Mouse (Mus musculus): ENCODE measurements around the gene Igsf21.

Igsf21 gene

GRCm38 (mm10) chr4:140246180-140247005 lies at the start of gene Igsf21:
Igsf21 (minus strand) TSS chr4:140246784.
- DNase-seq: no peak

DNA sequence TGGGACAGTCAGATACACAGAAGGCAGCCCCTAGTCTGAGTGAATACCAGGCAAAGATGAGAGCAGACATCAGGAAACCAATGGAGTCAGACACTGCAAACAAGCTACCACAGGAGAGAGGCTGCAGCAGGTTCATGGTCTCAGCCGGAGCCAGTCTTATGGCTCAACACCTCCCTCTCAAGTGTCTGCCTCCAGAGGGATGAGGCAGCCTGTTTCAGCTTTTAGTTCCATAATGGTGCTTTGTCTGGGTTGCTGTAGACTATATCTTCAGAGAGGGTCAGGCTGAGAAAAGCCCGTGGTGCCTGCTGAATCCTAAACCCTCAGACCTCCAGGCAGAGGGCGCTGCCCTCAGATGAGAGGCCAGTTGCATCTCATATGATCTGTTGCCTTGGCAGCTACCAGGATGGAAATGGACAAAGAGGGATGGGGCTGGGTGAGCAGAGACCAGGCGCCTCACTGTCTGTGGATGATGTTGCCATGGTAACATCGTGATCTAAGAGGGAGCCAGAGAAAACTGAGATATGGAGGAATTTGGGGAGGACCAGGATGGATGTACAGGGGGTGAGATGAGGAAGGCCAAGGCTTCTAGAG lies 39.2 kb upstream of the Igsf21 start:
- no peak for DNase-seq

DNA sequence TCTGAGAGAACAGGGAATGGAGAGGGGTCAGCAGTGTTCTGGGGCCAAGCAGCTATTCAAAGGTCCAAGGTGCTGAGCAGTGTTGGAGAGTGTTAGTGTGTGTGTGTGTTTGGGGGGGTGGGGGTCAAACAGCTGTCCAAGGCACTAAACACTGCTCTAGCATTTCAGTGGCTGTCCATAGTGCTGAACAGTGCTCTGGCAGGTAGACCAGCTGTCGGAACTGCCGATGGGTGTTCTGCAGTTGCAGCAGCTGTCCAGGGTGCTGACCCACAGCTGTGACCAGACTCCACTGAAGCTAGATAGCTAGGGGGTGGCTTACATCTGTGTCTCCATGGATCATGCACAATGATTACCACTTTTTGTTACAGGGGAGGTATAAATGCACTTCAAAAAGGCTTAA lies 36.8 kb upstream of the Igsf21 start:
- peak; percentile 42 for DNase-seq

GRCm38 (mm10) chr4:140278269-140278668 lies 31.7 kb upstream of the Igsf21 start:
- no peak for DNase-seq

DNA sequence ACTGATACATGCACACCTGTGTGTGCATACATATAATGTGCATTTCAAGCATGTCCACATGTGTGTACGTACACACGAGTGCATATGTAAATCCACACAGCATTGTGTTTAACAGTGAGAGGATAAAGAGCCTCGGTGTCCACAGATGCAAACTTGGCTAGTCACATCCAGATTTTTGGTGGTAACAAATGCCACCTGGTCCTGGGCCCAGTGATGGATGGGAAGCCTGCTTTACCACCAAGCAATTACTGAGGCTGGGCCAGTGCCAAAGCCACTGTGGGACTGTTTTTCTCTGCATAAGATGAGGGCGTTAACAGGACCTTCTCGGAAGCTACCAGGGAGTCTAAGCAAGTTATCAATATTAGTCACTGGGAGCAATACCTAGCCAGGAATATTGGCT lies 25.3 kb upstream of the Igsf21 start:
- no peak for DNase-seq

DNA sequence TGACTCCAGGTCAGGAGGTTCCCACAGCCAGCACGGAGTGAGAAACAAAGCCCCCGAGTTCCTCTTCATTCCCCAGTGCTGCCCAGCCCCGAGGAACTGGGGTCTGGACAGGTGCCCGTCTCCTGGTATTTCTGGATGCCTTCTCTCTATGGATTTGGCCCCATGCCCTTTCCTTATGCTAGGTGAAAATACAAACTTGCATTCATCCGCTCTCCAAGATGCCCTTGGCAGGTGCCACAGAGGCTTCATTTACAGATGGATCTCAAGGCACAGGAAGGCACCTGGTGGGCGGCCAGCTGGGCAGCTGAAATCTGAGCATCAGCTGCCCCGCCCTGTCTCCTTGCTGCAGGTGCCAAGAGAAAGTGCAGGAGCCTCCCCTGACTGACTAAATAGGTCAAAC lies 23.9 kb upstream of the Igsf21 start:
- no peak for DNase-seq

DNA sequence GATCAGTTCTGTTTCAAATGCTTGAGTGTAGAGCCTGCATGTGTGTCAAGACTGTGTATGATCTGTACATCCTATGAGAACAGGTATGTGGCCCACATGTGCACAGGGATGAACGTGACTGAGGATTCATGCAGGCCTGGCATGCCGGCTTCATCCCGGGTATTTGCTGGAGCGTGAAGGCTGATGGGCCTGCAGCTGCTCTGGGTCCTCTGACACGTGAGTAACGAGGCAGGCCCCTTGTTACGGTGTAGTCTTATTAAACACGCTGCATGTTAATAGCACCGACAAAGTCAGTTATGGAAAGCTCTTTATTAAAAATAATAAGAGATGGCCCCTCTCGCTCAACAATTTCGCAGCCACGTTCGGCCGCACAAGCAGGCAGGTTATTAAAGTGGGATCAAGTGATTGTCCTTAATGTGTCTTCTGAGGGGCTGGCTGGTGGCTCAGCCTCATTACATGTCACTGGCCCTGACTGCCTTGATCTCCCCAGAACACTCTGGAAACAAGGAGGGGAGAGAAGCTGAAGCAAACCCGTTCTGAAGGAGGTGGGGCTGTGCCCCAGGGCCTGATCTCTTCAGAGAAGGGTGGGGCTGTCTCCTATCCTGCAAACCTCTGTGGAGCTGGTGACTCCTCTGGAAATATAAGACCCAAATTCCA lies 22.7 kb upstream of the Igsf21 start:
- DNase-seq: no peak

GRCm38 (mm10) chr4:140267835-140268234 lies 21.3 kb upstream of the Igsf21 start:
- DNase-seq: no peak

- DNase-seq: no peak
Measured at GRCm38 (mm10) chr4:140267086-140267485, 20.5 kb upstream of the Igsf21 start.

GRCm38 (mm10) chr4:140258968-140259367 lies 12.4 kb upstream of the Igsf21 start:
- DNase-seq: peak; percentile 50

DNA sequence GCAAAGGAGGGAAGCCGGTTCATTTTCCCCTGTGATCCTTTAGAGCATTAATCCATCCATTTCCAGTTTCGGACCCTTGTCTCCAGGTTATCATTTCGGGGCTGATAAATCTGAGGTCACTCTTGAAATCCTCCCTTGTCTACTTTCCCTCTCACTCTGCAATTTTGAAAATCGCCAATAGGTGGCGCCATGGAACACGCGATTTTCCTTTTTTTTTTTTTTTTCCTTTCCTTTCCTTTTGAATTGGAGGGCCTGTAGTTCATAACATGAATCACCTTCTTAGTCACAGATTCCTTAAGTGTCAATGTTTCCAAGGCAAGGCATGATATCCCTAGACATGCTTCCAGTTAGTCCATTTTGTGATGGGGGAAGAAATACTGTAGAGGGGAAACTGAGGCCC lies 5.8 kb upstream of the Igsf21 start:
- DNase-seq: peak; percentile 14

GRCm38 (mm10) chr4:140249011-140249744 lies 2.6 kb upstream of the Igsf21 start:
- peak; percentile 36 for DNase-seq

DNA sequence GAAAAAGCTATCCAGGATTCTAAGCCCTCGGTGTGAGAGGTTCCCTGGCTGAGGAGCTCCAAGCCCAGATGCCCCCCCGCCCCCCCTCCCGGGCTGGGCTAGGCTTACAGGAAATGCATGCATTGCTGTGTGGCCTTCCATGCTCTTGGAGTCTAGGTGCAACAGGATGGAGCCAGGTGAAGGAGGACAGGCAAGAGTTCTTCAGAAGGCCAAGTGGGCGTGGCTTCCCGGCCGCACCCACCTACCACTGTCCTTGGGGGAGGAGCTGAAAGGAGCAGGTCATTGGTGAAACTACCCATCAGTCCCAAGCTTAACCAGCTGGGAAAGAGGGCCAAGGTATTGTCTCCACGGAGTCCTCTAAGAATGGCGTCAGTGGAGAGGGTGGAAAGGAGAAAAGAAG lies 1.8 kb upstream of the Igsf21 start:
- DNase-seq: no peak

GRCm38 (mm10) chr4:140247006-140248003 lies 721 bp upstream of the Igsf21 start:
- no peak for DNase-seq

DNA sequence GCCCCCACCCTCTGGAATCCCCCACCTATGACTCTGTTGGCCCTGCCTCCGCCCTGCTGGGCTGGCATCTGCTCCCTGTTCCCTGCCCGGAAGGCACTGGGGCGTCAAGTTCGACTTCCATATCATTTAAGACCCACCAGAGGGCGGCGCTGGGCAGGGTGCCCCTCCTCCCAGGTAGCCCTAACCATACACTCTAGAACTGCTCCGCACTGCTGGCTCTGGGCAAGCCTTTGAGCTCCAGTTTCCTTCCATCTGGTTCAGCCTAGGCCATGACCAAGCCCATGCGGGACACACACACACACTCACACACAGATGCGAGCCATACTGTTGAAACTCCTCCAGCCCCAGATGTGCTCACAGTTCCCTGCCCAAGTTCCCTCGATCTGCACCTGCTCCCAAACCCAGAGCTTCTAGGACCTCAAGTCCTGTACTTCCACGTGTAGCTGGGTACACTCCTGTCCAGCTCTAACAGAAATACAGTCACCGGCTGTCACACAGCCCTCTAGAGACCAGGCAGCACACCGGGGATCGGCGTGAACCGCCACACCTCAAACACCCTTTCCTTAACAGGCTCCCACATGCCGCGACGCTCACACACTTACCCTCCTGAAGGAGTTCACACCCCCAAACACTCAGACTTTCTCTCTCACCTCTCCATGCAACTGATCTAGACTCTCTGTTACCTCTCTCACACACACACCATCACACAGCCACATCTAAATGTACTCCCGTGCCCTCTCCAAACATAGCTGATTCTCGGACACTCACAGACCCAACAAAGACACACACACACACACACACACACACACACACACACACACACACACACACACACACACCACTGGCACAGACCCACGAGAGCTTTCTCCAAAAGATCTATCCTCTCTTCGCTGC lies 1.1 kb downstream of the Igsf21 start:
- DNase-seq: no peak

GRCm38 (mm10) chr4:140244835-140245234 lies 1.7 kb downstream of the Igsf21 start:
- DNase-seq: no peak

DNA sequence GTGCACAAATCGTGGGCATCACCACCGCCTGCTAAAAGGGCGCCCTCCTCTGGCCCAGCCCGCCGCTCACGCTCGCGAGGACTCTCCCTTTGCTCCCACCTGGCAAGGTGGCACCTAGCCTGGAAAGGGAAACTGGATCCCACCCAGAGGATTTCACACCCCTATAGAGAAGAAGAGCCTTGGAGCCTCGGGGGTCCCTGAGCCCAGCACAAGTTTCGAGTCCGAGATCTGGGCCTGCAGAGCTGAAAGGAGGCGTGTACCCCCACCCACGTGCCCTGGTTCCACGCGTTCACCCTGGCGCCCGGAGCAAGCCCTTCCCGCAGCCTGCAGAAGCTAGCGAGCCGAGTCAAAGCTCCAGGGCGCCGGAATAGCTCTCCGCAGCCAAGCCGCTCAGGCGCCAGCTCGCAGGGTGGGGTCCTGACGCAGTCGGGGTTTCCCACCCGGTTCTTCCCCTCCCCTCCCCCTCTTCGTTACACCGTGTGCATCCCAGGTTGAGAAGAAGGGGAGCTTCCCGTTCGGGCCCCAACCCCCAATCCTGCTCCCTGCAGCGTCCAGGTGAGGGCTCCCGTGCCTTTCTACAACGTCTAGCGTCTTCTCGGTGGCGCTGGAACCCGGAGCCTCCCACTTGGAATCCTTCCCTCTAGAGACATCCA lies 2.3 kb downstream of the Igsf21 start:
- DNase-seq: no peak

GRCm38 (mm10) chr4:140243231-140243630 lies 3.4 kb downstream of the Igsf21 start:
- DNase-seq: no peak

- DNase-seq: no peak
Measured at GRCm38 (mm10) chr4:140242291-140242690, 4.3 kb downstream of the Igsf21 start.

DNA sequence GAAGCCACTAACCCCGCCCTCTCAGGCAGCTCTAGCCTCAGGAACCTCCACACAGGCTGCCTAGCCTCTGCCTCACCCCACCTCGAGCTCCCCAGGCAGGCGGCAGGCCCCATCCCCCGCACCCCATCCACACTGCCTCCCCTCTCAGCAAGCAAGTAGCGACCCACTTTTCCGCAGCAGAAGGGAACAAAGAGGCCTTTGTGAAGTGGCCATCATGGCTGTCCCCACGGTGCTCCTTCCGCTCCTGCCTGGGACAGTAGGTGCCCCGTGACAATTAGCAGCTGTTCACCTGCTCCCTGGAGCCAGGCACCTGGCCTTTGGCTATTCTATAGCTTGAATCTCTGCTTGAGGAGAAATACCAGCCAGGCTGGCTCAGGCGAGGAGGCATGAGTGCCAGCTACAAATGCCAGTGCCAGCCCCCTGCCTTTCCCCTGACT lies 9.3 kb downstream of the Igsf21 start:
- DNase-seq: no peak
